Mouse (Mus musculus): ENCODE results near the gene Comtd1.

The Comtd1 gene

DNA sequence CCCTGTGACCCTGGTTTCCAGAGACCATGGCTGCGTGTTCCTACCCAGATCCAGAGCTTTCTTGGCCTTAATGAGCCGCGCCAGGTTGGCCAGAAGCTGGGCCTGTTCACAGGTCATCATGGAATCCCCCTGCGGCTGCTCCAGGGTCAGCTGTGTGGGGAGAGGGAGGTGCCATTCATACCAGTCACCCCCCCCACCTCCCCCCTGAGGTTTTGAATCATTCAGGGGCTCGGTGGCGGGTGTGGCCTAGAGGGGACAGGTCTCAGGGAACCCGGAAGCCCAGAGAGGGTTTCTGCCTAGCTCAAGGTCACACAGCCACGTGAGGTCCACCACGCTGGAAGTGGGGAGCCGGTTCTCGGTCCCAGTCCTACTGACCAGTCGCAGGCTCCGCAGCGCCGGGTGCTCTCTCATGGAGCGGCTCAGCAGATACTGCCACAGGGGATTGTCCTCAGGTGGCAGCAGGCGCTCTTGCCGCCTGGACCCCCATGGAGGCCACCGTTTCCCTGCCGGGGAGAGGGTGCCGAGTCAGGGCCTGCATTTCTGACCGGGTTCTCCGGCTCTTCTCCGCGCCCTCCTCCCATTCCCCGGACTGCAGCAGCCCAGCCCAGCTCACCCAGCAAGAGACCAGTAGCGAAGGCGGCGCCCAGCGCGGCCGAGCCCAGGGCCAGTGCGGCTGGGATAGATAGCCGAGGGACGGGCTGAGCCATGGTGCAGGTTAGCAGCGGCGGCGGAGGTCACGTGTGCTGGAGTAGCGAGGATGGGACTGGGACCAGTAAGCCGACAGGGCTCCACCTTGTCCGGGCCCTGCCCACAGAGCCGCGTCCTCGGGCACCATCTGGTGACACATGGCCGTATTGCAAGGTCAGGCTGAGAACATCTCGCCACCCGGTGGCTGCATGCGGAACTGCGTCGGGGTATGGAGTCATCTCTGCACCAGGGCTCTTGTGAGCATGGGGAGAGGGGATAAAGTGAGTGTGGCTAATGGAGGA, at the start of gene Comtd1:
TSS of gene Comtd1 (minus strand) at position 812 of the 989 bp plus-strand sequence.
- DNase-seq (ENCODE audit: low spot score in 2 of 2), result peak; percentile 96 to 99

DNA sequence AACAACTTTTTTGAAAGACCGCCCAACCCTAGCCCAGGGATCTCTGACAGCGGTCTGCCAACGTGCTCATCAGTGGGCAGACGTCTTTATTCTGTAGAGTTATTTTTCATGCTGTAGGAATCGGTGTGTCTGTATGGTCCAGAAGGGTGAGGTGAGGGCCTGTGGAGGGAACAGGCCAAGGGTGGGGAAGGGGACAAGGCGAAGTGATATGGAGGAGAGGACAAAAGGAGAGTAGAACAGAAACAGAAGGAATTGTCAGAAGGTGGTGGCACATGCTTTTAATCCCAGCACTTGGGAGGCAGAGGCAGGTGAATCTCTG, 43.5 kb upstream of the Comtd1 start:
- no peak for DNase-seq (ENCODE audit: low spot score in 2 of 2)

DNA sequence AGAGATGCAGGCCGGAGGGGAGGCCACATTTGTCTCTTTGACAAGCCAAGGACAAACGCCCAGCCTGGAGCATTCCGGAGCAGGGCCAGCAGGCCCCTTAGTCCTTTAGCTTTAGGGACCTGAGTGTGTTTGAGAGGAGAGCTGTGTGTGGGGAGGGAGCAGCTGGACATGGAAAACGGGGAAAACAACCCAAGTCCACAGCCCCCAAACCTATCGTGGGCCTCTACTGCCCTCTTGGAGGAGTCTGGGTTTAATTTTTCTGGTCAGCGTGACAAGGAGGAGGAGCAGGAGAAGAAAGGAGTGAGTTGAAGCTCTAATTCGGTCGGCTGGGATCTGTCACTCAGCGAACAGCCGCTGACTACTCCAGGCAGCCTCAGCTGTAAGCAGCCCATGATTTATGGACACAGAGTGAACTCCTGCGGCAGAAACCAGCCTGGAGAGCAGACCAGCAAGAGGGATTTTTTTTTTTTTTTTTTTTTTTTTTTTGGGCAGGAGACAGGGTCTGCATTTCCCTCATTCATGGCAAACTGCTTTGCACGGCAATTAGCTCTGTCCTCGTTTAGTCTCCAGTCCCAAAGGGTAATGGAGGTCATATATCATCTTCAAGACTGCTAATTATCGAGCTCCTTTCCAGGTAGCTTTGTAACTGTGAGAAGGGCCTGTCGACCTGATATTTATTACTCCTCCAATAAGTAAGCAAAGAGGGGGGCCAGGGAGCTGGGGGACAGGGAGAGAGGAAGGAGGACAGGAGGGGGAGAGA, 43.0 kb upstream of the Comtd1 start:
- DNase-seq (ENCODE audit: low spot score in 2 of 2), result no peak

DNA sequence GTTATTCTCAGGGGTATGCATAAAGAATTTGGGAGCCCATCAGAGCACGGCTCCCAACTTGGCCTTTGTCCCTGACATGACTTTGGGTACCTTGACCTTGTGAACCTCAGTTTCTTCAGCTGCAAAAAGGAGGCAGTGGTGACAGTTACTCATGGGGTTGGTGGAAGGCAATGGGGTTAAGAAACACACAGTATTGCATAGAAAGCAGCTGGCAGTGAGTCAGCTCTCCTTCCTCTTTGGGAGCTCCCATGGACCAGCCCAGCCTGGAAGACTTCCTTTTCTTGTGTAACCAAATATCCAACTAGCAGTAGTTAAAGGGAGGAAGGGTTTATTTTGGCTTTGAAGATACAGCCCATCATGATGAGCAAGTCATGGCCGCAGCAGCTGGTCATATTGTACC, 41.7 kb upstream of the Comtd1 start:
- DNase-seq (ENCODE audit: low spot score in 2 of 2), result no peak

DNA sequence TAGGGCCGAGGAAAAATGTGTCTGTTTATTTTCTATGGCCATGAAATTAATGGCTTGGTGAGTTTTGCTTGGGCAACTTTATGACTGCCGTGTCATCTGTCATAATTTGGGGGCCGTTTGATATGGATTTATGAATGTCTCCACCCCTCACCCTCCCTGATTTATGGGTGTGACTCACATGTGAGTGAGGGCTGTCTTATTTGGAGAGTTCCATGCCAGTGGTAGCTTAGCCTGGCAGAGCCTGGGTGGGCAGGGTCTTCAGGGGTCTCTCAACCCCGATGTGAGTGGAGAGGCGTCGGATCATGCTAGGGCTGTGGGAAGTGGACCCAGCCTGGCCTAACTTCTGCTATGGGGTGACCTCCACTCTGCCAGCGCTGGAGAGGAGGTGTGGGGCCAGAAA, 18.0 kb upstream of the Comtd1 start:
- DNase-seq (ENCODE audit: low spot score in 2 of 2), result no peak

DNA sequence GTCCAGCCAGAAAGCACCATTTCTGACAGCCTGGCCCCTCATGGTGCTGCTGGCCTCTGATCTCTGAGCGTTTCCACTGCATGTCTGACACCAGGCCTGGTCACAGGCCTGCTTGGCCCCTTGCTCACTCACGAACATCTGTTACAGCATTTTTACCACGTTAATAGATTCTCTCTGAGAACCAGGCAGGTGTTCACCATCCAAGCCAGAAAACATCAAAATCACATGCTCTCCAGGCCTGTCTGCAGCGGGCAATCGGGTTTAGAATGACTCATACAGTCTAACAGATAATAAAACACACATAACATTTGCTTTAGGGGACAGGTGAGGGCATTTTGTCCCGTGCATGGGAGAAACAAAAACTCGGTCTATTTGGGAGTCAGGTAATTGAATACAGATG, 17.5 kb upstream of the Comtd1 start:
- DNase-seq (ENCODE audit: low spot score in 2 of 2), result no peak

DNA sequence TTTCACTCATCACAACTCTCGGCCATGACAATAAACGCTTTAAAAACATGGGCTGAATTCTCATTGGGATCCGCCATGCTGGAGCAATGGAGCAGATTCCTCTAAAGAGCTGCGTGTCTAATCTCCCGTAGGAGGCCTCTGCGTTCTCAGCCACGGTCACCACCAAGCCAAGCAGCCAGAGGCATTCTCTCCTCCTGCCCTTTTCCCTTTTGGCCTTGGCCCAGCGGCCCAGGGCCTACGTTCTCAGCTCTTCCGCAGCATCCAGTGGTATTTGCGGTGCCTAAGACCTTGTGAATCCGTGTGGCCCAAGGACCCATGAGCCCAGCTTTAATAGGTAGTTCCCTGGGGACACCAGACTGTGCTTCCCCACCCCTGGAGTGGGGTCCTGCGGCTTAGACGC, 8.1 kb upstream of the Comtd1 start:
- no peak for DNase-seq (ENCODE audit: low spot score in 2 of 2)

DNA sequence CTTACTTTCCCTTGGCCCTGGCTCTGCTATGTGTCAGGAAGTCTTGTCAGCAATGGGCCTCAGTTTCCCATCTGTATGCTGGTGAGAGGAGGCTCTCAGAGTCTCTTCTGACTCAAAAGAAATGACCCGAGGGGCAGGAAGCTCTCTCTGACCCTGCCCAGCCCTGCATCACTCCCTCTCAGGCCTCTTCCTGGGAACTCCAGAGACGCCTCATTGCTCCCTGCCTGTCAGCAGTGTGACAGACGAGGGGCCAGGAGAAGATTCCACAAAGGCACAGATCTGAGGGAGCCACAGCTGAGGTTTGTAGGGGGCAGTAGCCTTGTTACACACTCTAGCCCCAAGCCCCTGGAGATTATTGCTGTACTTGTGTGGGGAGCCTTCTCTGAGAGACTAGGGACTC, 7.2 kb upstream of the Comtd1 start:
- no peak for DNase-seq (ENCODE audit: low spot score in 2 of 2)

DNA sequence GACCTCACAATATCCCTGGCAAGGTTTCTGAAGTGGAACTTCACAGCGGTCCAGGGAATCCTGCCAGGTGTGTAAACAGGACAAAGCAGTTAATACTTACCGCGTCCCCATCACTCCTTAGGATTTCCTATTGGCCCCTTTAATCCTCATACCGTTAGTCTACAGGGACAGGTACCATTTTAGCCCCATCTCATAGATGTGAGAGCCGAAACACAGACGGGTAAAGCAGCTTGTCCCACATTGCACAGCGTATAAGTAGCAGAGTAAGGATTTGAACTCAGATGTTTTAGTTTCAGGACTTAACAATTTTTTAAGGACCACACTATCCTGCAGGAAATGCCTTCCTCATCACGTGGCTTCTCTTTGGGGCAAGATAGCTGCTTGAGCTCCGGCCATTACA, 5.5 kb upstream of the Comtd1 start:
- no peak for DNase-seq (ENCODE audit: low spot score in 2 of 2)

DNA sequence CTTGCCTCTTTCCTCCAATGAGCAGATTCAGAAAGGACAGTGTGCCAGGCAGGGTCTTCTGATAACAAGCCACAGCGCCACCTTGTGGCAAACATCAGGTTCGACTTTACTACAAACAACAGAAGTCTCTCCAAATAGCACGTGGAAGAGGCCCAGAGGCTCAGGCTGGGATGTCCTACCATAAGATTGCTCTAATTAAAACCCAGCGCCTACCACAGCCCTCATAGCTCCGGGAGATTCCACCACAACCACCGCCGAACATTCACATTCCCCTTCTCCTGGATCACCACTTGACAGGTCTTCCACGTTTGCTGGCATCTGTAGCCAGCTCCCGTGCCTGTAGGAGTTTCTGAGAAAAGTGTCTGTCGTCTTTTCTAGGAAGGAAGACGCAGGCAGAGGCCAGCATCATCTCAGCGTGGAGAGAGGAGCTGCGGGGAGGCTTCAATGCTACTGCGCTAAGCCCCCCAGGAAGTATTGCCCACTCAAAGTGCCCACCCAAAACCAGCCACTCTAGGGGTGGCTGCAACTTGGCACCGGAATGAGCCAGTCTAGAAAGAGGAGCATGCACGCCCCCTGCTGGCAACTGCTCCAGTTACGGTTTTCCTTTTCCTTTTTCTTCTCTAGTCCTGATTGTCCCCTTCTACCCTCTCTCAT, 4.8 kb upstream of the Comtd1 start:
- peak in 1 of 2 experiments; percentile 77 for DNase-seq (ENCODE audit: low spot score in 2 of 2)

DNA sequence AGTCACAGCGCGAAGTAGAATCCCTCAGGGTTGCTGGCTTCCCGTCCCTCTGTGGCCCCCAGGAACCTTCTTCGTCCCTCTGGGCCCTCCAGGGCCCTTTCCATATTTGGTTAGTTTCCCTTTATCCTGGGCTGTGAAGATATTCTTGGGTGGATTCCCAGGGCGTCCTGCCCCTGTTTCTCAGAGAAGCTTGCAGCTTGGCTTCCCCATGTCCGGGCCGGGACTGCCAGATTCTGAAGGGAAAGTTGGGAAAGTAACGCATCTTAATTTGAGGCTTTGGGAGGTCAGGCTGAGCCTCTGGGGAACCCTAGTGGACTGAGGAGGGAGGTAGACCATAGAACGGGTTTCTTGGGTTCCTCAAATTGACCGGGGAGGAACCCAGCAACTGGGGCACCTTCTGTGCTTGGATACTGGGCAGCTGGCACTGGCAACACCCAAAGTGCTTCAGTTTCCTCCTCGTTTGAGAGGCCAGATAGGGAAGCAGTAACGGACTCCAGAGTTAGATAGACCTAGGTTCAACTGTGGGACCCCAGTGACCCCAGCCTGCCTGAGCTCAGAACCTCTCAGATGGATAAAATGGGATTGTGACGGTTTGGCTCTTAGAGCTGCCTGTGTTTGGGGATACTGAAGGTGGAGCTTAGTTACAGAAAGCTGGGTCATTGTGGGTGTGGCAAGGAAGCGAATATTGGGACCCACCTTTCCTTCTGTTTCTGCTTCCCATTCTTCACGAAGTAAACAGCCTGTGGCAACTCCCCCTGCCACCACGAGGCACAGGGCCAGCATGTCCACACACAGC, 3.4 kb upstream of the Comtd1 start:
- no peak for DNase-seq (ENCODE audit: low spot score in 2 of 2)

DNA sequence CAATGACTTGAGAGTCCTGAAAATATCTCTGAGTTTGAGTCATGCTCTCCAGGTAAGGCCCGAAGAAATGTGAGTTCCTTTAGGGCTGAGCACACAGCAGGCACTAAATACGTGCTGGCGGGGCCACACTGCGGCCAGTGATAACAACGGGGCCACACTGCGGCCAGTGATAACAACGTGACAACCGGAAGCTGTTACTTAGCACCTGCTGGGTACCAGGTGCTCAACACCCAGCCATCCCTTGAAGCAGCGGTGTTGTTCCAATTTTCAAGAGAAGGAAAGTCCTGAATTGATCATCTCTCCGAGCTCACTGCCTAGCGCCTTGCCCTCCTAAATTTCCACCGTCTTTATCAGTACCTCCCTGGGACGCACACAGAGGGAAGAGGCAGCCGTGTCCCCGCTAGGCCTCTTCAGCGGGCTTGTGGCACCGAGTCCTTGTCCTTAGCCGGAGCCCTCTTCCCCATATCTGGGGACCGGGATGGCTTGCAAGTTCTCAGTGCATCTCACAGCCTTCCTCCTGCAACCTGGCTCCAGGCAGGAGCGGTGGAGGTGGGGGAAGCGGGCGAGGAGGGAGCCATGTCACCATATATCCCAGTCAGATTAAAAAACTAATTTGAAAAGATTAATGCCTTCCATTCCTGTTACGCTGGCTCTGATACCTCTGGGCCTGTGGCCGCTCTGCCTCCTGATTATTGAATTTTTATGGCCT, 1.8 kb upstream of the Comtd1 start:
- DNase-seq (ENCODE audit: low spot score in 2 of 2), result no peak

DNA sequence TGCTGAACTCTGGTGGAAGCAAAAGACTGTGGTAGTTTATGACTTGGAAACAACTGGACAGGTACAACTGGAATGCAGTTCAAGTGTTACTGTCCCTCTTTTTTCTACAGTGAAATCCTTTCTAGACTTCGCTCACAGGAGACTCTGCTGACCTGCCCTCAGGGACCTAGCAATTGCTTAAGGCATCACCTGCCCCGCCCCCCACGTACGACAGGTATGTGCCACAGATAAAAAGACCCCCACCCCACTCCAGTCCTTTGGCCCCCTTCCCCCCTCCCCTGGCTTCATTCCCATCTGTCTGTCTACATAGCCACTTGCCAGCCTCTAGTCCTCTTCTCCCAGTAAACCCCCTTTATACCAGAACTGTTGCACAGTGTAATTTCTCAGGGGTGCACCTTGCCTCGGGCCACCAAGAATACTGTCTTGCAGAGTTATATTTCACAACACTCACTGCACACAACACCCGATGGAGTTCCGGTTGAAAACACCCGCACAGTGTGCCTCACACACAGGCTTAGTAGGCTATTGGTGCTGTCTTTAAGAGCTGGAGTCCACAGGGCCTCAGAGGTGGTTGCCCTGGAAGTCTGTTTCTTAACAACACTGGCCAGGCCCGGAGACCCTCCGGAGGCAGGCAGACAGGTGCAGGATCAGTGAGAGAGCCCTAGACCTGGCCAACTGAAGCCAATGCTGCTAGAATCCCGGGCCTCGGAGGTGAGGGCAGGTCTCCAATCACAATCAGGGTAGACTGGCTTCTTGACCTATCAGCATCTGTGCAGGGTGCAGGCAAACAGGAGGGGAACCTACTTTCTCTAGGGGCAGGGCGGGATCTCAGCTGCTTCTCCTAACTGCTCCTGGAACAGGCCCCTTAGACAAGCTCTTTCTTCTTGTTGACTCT, 994 bp upstream of the Comtd1 start:
- DNase-seq (ENCODE audit: low spot score in 2 of 2), result no peak

DNA sequence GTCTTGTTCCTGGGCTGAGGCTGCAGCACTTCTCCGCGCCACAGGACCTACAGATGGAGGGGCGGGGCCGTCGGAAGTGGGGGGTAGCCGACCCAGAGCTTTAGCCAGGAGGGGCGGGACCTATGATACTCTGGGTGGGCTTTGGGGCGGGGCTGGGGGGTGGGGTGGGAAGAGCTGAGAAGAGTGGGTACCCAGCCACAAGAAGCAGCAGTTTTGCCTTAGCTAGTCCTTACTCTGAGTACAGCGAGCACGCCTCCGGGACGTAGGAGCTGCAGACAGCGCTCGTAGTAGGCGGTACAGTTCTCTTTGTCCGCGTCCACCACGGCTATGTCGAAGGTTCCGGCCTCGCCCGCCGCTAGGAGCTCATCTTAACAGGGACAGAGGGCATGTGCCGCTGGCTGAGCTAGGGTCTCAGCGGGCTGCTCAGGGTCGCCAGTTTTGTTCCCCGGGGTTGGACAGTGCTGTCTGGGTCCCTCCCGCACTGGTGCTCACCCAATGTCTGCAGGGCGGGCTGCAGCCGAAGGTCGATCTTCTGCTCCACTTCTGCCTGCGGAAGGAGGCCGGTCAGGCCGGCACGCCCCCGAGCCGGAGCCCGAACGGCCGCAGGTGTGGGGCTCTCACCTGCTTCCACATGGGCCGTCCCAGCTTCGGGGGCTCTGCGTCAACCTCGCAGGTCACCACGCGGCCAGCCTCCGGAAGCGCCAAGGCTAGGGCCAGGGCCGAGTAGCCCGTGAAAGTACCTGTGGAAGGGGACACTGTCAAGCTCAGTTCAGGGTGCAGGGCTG, 1.2 kb downstream of the Comtd1 start:
- DNase-seq (ENCODE audit: low spot score in 2 of 2), result peak in 1 of 2 experiments; percentile 71

DNA sequence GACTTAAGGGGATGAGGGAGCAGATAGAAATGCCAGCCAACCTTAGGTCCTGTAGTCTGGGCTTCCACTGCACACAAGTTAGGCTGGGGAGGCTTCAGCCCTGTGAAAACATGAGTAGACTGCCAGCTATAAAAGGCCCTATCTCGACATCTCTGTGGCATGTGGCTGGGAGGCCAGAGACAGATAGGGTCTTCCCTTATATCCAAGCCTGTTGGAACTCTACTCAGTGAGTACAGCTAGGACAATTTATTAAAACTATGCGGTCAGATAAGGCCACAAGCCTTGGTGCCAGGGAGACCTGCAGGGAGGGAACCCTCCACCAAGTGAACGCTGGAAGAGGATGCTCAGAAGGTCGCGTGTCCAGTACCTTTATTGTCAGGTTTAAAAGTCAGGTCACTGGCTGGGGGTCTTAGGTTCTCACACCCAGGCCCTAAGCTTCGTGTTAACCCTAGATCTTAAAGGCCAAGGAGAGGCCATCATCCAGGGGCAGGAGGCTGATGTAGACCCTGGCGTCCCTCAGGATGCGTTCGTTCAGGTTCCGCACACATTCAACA, 1.9 kb downstream of the Comtd1 start:
- no peak for DNase-seq (ENCODE audit: low spot score in 2 of 2)

DNA sequence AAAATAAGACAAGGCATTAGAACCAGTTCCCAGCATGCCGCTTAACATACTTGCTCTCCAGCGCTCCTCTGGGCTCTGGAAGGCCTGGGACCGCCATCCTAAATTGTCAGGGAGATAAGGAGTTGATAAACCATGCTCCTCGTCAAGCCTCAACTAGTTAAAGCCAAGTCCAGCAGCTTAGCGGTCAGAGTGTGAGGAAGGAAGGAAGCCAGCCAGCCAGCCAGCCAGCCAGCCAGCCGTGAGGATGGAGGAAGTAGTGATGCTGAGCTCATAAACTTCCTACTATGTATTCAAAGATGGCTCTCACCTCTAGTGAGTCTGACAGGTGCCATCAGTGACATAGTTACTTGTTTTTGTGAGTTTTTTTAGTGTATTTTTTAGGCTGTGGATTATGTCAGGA, 5.5 kb downstream of the Comtd1 start:
- peak in 1 of 2 experiments; percentile 16 for DNase-seq (ENCODE audit: low spot score in 2 of 2)

DNA sequence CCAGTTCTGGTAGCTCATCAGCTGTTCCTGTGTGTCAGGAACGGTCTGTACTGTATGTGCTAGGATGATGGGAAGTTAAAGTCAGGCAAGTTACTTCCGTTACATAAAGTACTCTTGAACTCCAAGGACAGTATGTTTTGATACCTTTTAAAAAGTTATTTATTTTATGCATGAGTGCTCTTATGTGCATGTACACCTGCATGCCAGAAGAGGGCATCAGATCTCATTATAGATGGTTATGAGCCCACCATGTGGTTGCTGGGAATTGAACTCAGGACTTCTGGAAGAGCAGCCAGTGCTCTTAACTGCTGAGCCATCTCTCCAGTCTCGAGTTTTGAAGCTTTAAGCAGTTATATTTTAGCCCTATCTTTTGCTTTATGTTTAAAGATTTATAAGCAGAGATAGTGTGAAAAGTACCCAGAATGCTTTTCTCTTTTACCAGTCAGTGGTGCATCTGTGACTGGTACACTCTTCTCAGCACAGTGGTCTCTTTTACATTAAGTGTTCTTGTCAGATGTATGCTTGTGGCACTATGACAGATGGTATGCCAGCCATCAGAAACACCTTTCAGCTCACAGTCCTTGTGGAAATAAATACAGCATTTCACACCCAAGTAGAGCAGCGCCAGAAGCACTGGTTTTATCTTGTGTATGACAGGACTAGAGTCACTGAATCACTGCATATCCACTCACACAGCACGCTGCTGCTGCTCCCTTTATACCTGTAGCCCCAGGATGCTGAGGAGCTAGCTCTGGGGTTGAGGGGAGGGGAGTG, 6.8 kb downstream of the Comtd1 start:
- peak in 1 of 2 experiments; percentile 9 for DNase-seq (ENCODE audit: low spot score in 2 of 2)
